Mouse (Mus musculus) granulocyte monocyte progenitor cell, adult 5-6 weeks (primary cell): ENCODE measurements around the gene Sept14. TPM values are rescaled to one million over a fixed set of nuclear protein-coding genes. Genes with fewer than 3 reads are reported as not detected.
A peak's percentile ranks its signal among the peaks of the same experiment; 100 is the strongest.

Source experiments
- ATAC-seq: replicated peaks from 2 replicates; pipeline ENCODE4 v1.8.0; 2016; ENCODE audit warnings: mild to moderate bottlenecking, moderate TSS enrichment, inconsistent platforms; ENCODE audit not compliant: poor library complexity, severe bottlenecking
- total RNA-seq, 2 experiments: library from RNA; stranded (forward) in 1 of 2; stranded (reverse) in 1 of 2; fragments of 200-712, 200-1000 nt in 1 of 2; fragments of >200 nt in 1 of 2; fragmentation: Nextera tagmentation in 1 of 2; gene quantifications; 2 replicates each; pipeline ENCODE4 v1.2.3; 2014 to 2017

Sept14 gene
- total RNA-seq, 2 experiments from 2014 or later: not detected

DNA sequence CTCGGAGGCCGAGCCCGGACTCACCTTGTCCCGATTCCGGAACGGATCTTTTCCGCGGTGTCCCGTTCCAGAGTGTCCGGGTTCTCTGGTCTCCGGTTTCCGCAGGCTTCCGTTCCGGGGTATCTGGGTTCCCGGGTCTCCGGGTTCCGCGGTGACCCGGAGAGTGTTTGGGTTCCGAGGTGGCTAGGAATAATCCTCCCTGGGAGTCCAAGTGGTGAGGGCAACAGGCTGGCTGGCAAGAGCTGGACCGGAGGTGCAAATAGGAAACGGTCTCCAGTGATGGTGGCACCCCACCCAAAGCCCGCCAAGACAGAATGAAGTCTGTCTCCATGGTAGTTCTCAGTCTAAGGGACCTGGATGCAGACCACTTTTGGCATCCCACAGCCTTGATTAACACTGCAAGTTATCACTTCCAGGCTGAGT lies 38.3 kb downstream of the Sept14 start, which contains the start of gene Zfp11:
Gene Zfp11, minus strand, starts transcription at position 64 of the 423 bp plus-strand sequence.
- peak; percentile 97 for ATAC-seq

DNA sequence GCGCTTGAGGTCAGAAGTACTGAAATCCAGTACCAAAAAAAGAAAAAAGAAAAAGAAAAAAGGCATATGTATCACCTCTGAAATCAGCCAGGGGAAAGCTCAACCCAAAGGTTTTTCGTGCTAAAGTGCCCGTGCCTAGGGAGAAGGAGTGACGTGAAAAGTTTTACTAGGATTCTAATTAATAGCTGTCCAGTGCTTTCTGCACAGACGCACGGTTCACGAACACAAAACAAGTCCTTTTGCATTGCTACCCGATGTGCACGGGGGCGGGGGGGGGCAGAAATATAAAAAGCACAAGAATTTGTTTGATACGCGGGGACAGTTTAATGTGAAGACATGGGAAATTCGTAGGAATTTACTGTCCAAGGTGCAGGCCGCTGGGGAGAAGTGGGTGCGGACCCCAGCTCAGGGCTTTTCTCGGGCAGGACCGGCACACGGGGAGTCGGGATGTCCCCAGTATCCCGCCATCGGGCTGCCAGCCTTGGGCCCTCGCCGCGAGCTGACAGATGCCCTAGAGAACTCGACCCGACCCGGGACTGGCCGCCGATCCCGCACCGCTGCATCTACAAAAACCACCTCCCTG lies 38.8 kb downstream of the Sept14 start:
- ATAC-seq: 0 out of 2 replicates have a peak, but pooled peaks have one; percentile 10

DNA sequence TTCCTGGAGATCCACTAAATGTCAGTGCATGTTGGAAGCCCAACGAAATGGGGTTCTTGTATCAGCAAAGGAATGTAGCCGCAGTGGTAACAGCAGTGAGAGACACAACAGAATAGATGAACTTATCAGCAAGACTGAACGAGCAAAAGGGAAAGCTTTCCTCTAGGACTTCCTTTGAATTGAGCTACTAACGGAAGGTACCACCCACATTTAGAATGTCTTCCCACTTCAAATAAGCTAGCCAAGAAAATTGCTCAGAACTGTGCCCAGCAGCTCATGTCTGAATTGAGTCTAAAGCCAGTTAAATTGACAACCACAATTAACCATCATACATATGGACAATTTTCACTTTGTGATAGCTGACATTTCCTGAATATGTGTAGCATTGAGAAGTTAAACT lies 40.5 kb downstream of the Sept14 start:
- ATAC-seq: no peak

DNA sequence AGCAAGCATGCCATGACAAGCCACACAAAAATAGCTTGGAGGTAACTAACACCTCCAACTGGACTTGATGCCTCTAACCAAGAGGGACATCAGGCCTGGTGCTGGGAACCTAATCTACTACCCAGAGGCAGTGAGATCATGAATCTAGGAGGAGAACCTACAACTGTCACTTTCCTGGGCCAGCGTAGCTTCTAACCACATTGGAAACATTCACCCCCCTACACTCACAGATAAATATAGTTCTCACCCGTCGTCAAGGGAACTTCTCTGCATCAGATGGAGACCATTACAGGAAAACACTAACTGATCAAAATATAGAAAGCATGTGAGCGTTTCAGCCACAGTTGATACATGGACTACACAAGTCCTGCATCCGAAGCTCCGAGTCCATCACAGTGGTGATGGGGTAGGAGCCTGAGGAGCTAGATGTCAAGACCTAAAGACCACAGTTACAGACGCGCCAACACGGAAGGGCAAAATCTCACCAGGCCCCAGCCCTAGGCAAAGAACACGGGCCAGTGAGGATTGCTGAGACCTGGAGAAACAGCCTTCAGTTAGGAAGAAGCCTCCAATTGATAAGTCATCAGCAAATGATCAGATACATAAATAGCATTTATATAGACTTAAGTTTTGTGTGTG lies 41.9 kb downstream of the Sept14 start:
- ATAC-seq: no peak

DNA sequence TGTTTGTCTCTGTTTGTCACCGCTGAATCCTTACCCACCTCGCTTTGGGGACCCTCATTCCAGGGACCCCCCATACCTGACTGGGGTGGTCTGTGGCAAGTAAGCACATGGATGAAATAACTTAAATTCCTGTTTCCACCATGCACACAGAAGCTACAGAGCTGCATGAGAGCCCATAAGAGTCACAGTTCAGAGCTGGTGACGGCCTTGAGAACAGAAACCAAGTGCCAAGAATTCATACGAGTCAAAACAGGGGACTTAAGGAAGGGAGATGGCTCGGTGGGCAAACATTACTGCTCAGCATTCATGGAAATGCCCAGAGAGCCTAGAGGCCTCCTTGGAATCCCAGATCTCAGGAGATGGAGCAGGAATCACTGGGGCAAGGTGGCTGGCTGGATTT lies 44.2 kb downstream of the Sept14 start:
- ATAC-seq: no peak

DNA sequence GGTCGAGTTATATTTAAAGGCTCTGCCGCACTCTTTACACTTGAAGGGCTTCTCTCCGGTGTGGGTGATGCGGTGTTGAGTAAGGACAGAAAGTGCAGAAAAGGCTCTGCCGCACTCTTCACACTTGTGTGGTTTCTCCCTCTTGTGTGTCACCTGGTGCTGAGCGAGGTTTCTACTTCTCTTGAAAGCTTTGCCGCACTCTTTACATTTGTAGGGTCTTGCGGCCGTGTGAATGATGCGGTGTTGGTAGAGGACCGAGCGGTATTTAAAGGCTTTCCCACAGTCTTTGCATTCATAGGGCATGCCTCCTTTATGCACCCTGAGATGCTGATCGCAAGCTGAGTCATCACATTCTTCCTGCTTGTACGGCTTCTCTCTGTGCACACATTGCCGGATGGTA lies 50.4 kb downstream of the Sept14 start:
- no peak for ATAC-seq

DNA sequence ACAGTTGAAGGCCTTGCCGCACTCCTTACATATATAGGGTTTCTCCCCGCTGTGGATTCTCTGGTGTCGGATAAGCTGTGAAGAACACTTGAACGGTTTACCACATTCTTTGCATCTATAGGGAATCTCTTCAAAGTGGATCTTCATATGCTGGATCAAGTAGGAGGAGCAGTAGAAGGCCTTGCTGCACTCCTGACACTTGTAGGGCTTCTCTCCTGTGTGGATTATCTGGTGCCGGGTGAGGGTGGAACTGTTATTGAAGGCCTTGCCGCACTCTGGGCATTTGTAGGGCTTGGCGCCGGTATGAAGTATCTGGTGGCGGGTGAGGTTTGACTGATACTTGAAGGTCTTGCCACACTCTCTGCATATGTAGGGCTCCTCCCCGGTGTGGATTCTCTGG lies 51.3 kb downstream of the Sept14 start:
- no peak for ATAC-seq

DNA sequence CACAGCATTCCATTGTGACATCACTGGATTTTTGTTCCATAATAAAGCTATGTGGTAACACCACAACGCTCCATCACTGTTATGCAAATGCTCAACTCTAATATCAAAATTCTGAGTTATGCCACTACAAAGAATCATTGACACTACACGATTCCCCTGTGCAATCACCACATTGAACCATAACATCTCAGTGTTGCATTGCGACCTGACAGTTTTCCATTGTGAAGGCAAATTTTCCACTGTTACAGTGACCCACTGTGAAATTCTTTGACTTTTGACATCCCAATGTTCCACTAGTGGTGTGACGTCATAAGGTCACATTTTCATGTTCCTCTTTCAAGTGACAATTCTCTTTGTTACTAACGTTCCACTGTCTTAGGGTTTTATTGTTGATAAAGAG lies 57.5 kb downstream of the Sept14 start:
- peak; percentile 62 for ATAC-seq

Other genes with a start within 250 kb of the Sept14 start
- 75.3 and 87.2 TPM in 2 replicates for gene Sfswap, start 207.3 kb downstream of the Sept14 start, total RNA-seq (2014; fragmentation: Nextera tagmentation)
- gene Sfswap, start 207.3 kb downstream of the Sept14 start, total RNA-seq (2017): 67.2 and 72.7 TPM in 2 replicates
- gene Mmp17, start 124.3 kb downstream of the Sept14 start, total RNA-seq (2014; fragmentation: Nextera tagmentation): not detected in 2 replicates
- gene Mmp17, start 124.3 kb downstream of the Sept14 start, total RNA-seq (2017): 1.5 TPM in 1 of 2 replicates, not detected in the other
- gene Zfp11, start 38.4 kb downstream of the Sept14 start, total RNA-seq (2014; fragmentation: Nextera tagmentation): 2.6 and 3.7 TPM in 2 replicates
- gene Zfp11, start 38.4 kb downstream of the Sept14 start, total RNA-seq (2017): 1.5 and 4.9 TPM in 2 replicates
- gene Mrps17, start 7.0 kb upstream of the Sept14 start, total RNA-seq (2014; fragmentation: Nextera tagmentation): 132 and 207 TPM in 2 replicates
- gene Mrps17, start 7.0 kb upstream of the Sept14 start, total RNA-seq (2017): 94.5 and 125 TPM in 2 replicates
- gene Nipsnap2, start 16.6 kb upstream of the Sept14 start, total RNA-seq (2014; fragmentation: Nextera tagmentation): 21.5 and 24.7 TPM in 2 replicates
- 26.2 and 30.1 TPM in 2 replicates for gene Nipsnap2, start 16.6 kb upstream of the Sept14 start, total RNA-seq (2017)
- gene Psph, start 78.9 kb upstream of the Sept14 start, total RNA-seq (2014; fragmentation: Nextera tagmentation): 23.5 and 34.6 TPM in 2 replicates
- gene Psph, start 78.9 kb upstream of the Sept14 start, total RNA-seq (2017): 20.5 and 21.4 TPM in 2 replicates
- gene Sumf2, start 138.5 kb upstream of the Sept14 start, total RNA-seq (2014; fragmentation: Nextera tagmentation): 17.1 and 31.7 TPM in 2 replicates
- 22.6 and 24.5 TPM in 2 replicates for gene Sumf2, start 138.5 kb upstream of the Sept14 start, total RNA-seq (2017)
- 360 and 388 TPM in 2 replicates for gene Chchd2, start 179.0 kb upstream of the Sept14 start, total RNA-seq (2014; fragmentation: Nextera tagmentation)
- 241 and 245 TPM in 2 replicates for gene Chchd2, start 179.0 kb upstream of the Sept14 start, total RNA-seq (2017)
- 1.2 and 3.1 TPM in 2 replicates for gene Zbed5, start 187.2 kb upstream of the Sept14 start, total RNA-seq (2014; fragmentation: Nextera tagmentation)
- 1.9 and 4.2 TPM in 2 replicates for gene Zbed5, start 187.2 kb upstream of the Sept14 start, total RNA-seq (2017)
- 0.36 TPM in 1 of 2 replicates, not detected in the other for gene Phkg1, start 190.0 kb upstream of the Sept14 start, total RNA-seq (2014; fragmentation: Nextera tagmentation)
- gene Phkg1, start 190.0 kb upstream of the Sept14 start, total RNA-seq (2017): 0.98 and 1.5 TPM in 2 replicates
- gene Nupr1l, start 200.0 kb upstream of the Sept14 start, total RNA-seq (2014; fragmentation: Nextera tagmentation): 0.21 and 1.5 TPM in 2 replicates
- gene Nupr1l, start 200.0 kb upstream of the Sept14 start, total RNA-seq (2017): 0.34 and 0.72 TPM in 2 replicates
- 36.6 and 44.6 TPM in 2 replicates for gene Vkorc1l1, start 233.5 kb upstream of the Sept14 start, total RNA-seq (2014; fragmentation: Nextera tagmentation)
- gene Vkorc1l1, start 233.5 kb upstream of the Sept14 start, total RNA-seq (2017): 26.7 and 39.9 TPM in 2 replicates